Mouse (Mus musculus): ENCODE measurements around the gene Gm10277. TPM values are rescaled to one million over a fixed set of nuclear protein-coding genes. Genes with fewer than 3 reads are reported as not detected.

The Gm10277 gene
- polyA plus RNA-seq, 1 experiment, result not detected

DNA sequence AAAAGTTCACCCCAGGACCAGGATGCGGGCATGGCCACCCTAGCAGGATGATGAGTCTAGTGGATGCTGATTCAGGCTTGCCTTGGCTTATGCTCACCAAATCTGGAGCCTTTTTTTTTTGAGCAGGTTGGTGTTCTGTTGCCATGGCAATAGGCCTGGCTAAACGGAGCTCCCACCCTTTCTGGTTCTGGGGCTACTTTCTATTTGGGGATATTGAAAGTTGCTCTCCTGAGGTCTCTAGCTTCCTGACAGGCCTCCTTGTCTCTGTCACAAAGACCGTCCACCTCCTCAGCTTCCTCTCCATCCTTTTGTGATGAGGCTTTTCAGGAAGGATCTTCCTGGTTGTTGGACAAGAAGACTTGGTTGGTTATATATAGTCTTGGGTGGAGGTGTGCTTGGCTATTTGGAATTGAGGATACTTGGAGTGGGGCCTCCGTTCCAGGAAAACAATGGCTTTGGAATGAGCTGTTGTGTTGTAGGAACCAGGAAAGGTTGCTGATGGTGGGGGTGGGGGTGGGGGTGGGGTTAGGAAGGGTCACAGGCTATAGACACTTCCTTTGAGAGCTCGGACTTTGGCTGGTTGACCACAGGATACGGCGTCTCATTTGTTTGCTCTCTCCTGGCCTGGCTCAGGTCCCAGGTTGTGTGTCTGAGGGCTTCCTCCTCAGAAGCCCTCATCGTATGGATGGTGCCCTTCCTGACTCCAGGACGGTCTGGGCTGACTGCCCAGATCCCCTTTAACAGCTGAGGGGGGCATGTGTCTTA is 22.7 kb downstream of the Gm10277 start:
- no peak for TF ChIP-seq GATA1 (IDR thresholded peaks at IDR 0.05; ENCODE audit: low read length)

DNA sequence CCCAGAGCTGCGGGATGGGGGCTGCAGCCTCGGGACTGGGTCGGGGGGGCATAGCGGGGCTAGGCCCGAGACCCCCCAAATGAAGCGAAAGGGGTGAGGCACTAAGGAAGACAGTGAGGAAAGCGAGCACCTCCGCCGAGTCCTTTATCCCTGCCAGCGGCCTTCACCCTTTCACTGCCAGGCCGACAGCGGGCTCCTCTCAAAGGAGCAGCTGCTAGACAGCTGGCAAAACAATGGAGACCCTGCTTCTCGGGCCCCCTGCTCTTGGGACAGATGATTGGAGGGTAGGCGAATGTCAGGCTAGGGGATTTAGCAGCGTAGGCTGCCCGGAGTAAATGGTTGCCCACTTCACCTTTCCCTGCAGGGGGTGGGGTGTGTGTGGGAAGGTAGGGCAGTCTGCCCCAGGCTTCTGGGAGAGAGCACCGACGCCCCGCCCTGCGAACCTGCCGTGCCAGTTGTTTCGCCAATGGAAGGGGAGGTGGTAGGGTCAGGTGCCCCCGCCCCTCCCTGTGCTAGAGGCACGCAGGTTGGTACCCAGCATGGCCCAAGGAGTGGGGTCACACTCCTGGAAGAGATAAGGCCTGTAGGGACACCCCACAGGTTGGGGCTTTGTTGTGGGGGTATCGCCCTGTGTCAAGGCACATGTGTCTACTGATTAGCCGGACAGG is 23.7 kb downstream of the Gm10277 start:
- no peak for TF ChIP-seq GATA1 (IDR thresholded peaks at IDR 0.05; ENCODE audit: low read length)

DNA sequence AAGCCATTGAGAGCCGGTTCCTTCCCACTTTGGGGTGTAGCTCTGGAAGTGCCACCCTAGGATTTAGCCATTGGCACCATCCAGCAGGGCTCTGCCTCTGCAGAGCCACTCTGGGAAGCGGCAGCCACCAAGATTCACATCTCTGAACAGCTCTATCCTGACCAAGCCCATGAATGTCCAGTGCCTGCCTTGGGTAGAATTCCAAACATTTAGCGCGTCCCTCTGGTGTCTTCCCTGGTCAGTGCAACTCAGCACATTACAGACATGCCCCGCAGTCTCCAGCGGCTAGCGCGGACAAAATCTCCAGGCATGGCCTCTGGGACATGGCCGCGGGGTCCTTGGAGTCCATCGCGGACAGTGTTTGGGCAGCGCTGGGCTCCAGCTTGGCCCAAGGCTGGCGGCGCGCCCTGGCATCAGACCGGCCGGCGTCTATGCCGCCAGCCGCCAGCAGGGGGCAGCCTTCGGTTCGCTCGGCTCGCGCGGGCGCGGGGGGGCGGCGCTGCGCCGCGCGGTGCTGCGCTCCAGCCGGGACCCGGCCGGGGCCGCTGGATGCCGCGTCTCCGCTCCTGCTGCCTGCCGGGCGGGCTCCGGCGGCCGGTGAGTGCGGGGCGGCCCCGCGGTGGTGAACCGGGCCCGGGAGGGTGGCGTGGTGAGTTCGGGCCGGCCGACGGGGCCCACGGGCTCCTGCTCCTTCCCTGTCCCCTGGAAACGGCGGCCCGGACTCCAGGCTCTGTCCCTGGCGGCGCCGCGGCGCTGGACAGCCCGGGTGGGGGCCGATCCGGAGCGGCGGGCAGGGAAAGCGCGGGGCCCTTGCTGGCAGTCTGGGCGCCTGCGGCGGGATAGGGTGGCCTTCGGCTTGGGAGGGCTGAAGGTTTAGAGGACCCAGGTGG is 24.5 kb downstream of the Gm10277 start, which contains the start of gene Myo18a:
Gene Myo18a (plus strand): TSS at position 464 of the 890 bp plus-strand sequence.
- no peak for TF ChIP-seq GATA1 (IDR thresholded peaks at IDR 0.05; ENCODE audit: low read length)

DNA sequence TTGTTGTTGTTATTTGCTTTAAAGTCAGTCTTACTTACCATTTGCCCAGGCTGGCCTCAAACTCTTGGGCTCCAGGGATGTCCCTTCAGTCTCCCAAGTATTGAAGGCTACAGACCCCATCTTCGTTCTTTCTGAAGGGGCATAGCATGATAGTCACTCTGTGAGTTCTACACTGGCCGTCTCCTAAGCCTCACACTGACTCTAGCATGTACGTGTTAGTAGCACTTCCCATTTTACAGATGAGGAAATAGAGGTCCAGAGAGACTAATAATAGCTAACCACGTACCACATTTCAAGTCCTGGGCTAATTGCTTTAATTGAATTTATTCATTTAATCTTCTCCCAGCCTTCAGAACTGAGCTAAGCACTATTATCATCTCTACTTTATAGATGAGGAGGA is 27.5 kb downstream of the Gm10277 start:
- TF ChIP-seq GATA1 (IDR thresholded peaks at IDR 0.05; ENCODE audit: low read length), result no peak

DNA sequence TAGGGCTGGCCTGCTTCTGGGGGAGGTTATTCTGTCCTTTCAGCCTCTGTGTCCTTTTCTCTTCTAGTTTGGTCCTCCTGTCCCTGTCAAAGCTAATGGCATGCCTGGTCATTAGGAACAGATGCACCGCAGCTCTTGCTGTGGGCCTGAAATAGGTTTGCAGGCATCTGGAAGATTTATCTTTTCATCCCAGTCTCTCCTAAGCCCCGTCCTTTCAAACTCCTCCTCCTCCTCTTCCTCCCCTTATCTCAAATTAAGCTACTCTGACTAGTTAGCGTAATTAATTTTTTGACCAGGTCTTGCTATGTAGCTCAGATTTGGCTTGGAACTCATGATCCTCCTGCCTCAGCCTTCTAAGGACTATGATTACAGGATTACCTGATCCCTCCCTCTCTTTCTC is 34.1 kb downstream of the Gm10277 start:
- no peak for TF ChIP-seq GATA1 (IDR thresholded peaks at IDR 0.05; ENCODE audit: low read length)

DNA sequence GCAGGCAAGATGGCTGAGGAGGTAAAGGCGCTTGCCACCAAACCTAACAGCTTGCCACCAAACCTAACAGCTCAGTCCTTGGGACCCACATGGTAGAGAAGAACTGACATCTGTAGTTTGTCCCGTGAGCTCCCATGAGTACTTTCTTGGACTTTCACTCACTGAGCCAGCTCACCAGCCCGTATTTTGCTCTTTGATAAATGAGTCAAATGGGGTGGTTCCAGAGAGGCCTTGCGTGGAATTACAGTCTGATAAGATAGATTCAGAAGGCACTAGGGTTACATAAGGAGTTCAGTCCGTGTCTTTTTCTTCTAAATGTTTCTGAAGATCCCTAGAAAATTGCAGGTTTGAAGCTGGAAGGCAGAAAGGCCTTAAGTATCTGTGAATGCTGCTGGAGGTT is 35.0 kb downstream of the Gm10277 start:
- no peak for TF ChIP-seq GATA1 (IDR thresholded peaks at IDR 0.05; ENCODE audit: low read length)

DNA sequence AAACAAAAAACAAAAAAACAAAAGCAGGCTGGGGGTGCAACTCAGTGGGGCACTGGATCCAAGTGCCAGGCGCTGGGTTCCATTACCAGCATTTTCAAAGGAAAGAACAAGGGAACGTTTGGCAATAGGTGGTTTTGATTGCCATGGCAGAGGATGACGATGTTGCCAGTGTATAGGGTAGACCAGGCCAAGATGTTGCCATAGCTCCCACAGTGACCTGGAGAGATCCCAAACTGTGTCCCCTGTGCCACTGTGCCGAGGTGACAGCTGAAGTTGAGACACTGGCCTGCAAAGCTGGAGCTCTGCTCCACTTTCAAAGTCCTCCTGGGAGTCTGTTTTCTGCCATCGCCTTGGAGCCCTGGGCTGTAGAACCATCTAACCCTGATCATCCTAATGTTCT is 38.6 kb downstream of the Gm10277 start:
- no peak for TF ChIP-seq GATA1 (IDR thresholded peaks at IDR 0.05; ENCODE audit: low read length)

DNA sequence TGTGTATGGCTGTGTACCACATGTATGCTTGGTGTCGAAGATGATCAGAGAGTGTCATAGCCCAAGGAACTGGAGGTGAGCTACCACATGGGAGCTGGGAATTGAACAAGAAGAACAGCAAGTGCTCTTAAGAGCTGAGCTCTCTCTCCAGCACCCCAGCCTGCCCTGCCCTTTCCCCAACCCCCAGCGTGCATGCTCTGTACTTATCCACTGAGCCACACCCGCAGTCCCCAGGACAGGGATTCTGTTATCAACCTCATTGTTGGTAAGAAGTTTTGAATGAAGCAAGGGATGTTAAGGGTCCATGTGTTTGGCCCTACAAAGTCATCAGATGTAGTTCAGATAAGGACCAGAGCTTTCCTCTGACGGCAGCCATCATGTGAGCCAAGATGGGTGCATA is 40.9 kb downstream of the Gm10277 start:
- TF ChIP-seq GATA1 (IDR thresholded peaks at IDR 0.05; ENCODE audit: low read length), result no peak

DNA sequence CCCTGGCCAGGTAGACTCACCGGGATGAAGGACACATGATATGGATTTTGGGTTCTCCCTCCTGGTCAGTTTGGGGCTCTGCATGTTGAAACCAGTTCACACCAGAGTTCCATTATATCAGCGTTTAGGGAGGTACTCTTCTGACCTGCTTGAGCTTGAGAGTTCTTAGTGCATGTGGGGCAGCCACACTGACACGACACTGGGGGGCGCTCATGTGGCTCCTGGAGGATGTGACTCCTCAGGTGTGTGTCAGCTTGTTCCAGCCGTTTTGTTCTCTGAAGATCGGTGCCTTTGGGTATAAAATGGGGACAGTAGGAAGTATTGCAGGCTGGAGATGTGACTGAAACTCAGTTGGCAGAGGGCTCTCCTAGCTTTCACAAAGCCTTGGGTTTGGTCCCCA is 43.6 kb downstream of the Gm10277 start:
- TF ChIP-seq GATA1 (IDR thresholded peaks at IDR 0.05; ENCODE audit: low read length), result no peak

DNA sequence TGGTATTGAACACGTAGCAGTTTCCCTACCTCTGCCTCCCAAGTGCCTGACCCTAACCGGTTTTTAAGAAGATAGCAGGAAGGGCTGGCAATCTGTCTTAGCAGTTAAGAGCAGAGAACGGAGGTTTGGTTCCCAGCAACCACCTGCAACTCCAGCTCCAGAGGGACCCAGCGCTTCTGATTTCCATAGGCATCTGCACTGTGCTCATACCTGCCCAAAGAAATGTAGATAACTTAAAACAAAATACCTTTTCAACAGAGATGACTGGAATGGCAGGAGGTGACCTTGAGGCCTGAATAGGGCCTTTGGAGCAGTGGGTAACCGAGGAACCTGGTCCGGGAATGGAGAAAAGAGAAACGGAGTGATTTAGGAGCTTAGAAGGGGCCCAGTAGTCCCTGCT is 49.0 kb downstream of the Gm10277 start:
- TF ChIP-seq GATA1 (IDR thresholded peaks at IDR 0.05; ENCODE audit: low read length), result no peak

DNA sequence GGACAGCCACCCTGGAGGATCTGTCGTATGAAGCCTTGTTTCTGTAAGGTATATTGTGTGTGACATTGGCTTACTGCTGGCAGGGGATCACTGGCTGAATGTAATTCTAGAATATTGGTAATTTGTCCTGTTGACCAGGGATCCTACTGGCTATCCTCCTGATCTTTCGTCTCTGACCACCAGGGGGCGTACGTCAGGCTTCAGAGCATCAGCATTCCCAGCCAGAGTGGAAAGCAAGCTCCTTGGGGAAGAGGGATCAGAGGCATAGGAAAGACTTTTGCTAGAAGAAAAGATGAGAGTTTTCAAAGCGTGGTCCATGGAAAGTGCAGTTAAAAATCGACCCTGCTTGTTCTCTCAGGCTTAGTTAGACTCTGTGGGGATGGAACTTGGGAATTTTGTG is 50.3 kb downstream of the Gm10277 start:
- TF ChIP-seq GATA1 (IDR thresholded peaks at IDR 0.05; ENCODE audit: low read length), result no peak

Other genes with a start within 250 kb of the Gm10277 start
- 2.8 and 3.0 TPM in 2 replicates for gene Taok1, start 179.9 kb downstream of the Gm10277 start, polyA plus RNA-seq (2012)
- gene Nufip2, start 101.6 kb downstream of the Gm10277 start, polyA plus RNA-seq (2012), result 29.8 and 35.6 TPM in 2 replicates
- not detected in 2 replicates for gene Cryba1, start 62.5 kb downstream of the Gm10277 start, polyA plus RNA-seq (2012)
- 41.9 and 55.8 TPM in 2 replicates for gene Myo18a, start 24.5 kb downstream of the Gm10277 start, polyA plus RNA-seq (2012)
- not detected in 2 replicates for gene Pipox, start 106.3 kb upstream of the Gm10277 start, polyA plus RNA-seq (2012)
- 0.14 and 0.19 TPM in 2 replicates for gene Sez6, start 143.1 kb upstream of the Gm10277 start, polyA plus RNA-seq (2012)
- gene Phf12, start 195.0 kb upstream of the Gm10277 start, polyA plus RNA-seq (2012), result 111 and 154 TPM in 2 replicates
- 11.8 and 15.2 TPM in 2 replicates for gene Dhrs13, start 244.5 kb upstream of the Gm10277 start, polyA plus RNA-seq (2012)